Mouse (Mus musculus) myocyte (in vitro differentiated cells): ENCODE measurements around the gene Arhgap35. TPM values are rescaled to one million over a fixed set of nuclear protein-coding genes. Genes with fewer than 3 reads are reported as not detected.
A peak's percentile ranks its signal among the peaks of the same experiment; 100 is the strongest.

Experiments used
- H3K27me3 ChIP-seq: one replicate; pipeline ENCODE4 v1.6.1; 2011; ENCODE audit not compliant: control insufficient read depth, insufficient read depth, insufficient read length
- H3K36me3 ChIP-seq: one replicate; pipeline ENCODE4 v1.6.1; 2011; ENCODE audit not compliant: control insufficient read depth, insufficient read depth
- H3K4me2 ChIP-seq: one replicate; pipeline ENCODE4 v1.6.1; 2011; ENCODE audit warnings: low read depth, control low read depth
- H3K4me3 ChIP-seq: one replicate; pipeline ENCODE4 v1.5.1; 2011; ENCODE audit warnings: mild to moderate bottlenecking, control low read depth, moderate library complexity
- H3K79me2 ChIP-seq: one replicate; pipeline ENCODE4 v1.6.1; 2011; ENCODE audit not compliant: control insufficient read depth, insufficient read depth
- H3ac ChIP-seq: one replicate; pipeline ENCODE4 v1.6.1; 2011; ENCODE audit not compliant: control insufficient read depth, insufficient read length
- CEBPB ChIP-seq: IDR thresholded peaks from 2 replicates; pipeline ENCODE4 v1.6.1; 2011; ENCODE audit warnings: mild to moderate bottlenecking, moderate library complexity; ENCODE audit not compliant: poor library complexity, insufficient read depth, severe bottlenecking
- E2F4 ChIP-seq: IDR thresholded peaks from one replicate; pipeline ENCODE4 v1.6.1; 2011; ENCODE audit warnings: mild to moderate bottlenecking, control low read depth, moderate library complexity; ENCODE audit not compliant: insufficient read depth
- MAX ChIP-seq: IDR thresholded peaks from one replicate; pipeline ENCODE4 v1.6.1; 2011; ENCODE audit warnings: low read depth, mild to moderate bottlenecking, control low read depth
- MYOD1 ChIP-seq, 3 experiments: IDR thresholded peaks; one replicate each; pipeline ENCODE4 v1.6.1; 2011; ENCODE audit warnings: control low read depth in 2 of 3, low read depth in 2 of 3, mild to moderate bottlenecking in 2 of 3, moderate library complexity in 1 of 3; ENCODE audit not compliant: insufficient read length in 2 of 3, control insufficient read depth in 1 of 3
- MYOG ChIP-seq, 3 experiments: IDR thresholded peaks; one replicate each; pipeline ENCODE4 v1.6.1; 2011; ENCODE audit warnings: control low read depth in 2 of 3, low read depth in 2 of 3, mild to moderate bottlenecking in 2 of 3; ENCODE audit not compliant: insufficient read length in 2 of 3, control insufficient read depth in 1 of 3, insufficient read depth in 1 of 3
- POLR2A ChIP-seq: IDR thresholded peaks from one replicate; pipeline ENCODE4 v1.6.1; 2011; ENCODE audit warnings: low read depth, mild to moderate bottlenecking, control low read depth, moderate library complexity; ENCODE audit not compliant: insufficient read length
- POLR2AphosphoS2 ChIP-seq: IDR thresholded peaks from one replicate; pipeline ENCODE4 v1.6.1; 2011; ENCODE audit warnings: low read depth, control low read depth; ENCODE audit not compliant: insufficient read length
- REST ChIP-seq: IDR thresholded peaks from one replicate; pipeline ENCODE4 v1.6.1; 2011; ENCODE audit warnings: mild to moderate bottlenecking, control low read depth, moderate library complexity; ENCODE audit not compliant: insufficient read depth, insufficient read length
- SRF ChIP-seq: IDR thresholded peaks from one replicate; pipeline ENCODE4 v1.6.1; 2011; ENCODE audit warnings: low read depth; ENCODE audit not compliant: control insufficient read depth, insufficient read length
- TCF12 ChIP-seq: IDR thresholded peaks from one replicate; pipeline ENCODE4 v1.6.1; 2011; ENCODE audit warnings: mild to moderate bottlenecking, control low read depth; ENCODE audit not compliant: poor library complexity, insufficient read depth, severe bottlenecking
- TCF3 ChIP-seq: IDR thresholded peaks from one replicate; pipeline ENCODE4 v1.6.1; 2011; ENCODE audit warnings: low read depth, control low read depth; ENCODE audit not compliant: insufficient read length
- USF1 ChIP-seq: IDR thresholded peaks from one replicate; pipeline ENCODE4 v1.6.1; 2011; ENCODE audit warnings: low read depth, mild to moderate bottlenecking, control low read depth, moderate library complexity
- polyA plus RNA-seq: library from polyadenylated mRNA; unstranded; fragments of >200 nt; fragmentation: generic; extraction: Trizol; gene quantifications from one replicate; pipeline ENCODE4 v1.2.1, GENCODE M21; 2012; ENCODE audit warnings: missing spikeins

The Arhgap35 gene
- polyA plus RNA-seq, 1 experiment = 21.7 TPM

DNA sequence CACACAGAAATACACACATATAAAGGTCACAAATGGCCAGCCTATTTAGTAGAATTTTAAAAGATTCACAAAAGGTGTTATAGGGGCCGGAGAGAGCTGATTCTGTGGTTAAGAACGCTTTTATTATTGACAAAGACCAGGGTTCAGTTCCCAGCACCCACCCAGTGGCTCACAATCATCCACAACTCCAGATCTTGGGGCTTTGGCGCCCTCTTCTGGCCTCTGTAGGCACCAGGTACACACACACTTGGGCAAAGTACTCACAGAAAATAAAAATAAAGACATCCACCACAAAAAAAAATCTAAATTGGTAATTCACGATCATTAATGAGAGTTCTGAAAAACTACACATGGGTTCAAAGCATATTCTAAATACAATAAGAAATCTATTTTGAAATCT is 17.1 kb upstream of the Arhgap35 start:
- Histone ChIP-seq H3K79me2 (no peaks in the 10 kb centered on the region), H3K27me3 (no peaks in the 10 kb centered on the region), H3K36me3 (no peaks in the 10 kb centered on the region), H3ac (no peak overlapping the region), H3K4me3 (no peak overlapping the region), H3K4me2 (no peak overlapping the region)
- TF ChIP-seq MYOG (IDR thresholded peaks at IDR 0.05; ENCODE audit: control insufficient read depth in 1 of 3, insufficient read depth in 1 of 3, insufficient read length in 2 of 3, low read depth in 2 of 3) (no peak), MYOD1 (IDR thresholded peaks at IDR 0.05; ENCODE audit: control insufficient read depth in 1 of 3, insufficient read length in 2 of 3, low read depth in 2 of 3) (no peak), MAX (no peak), POLR2AphosphoS2 (no peak), CEBPB (no peak), TCF3 (no peak), E2F4 (no peak), USF1 (no peak), SRF (no peak), REST (no peak), TCF12 (no peak), POLR2A (no peak)

DNA sequence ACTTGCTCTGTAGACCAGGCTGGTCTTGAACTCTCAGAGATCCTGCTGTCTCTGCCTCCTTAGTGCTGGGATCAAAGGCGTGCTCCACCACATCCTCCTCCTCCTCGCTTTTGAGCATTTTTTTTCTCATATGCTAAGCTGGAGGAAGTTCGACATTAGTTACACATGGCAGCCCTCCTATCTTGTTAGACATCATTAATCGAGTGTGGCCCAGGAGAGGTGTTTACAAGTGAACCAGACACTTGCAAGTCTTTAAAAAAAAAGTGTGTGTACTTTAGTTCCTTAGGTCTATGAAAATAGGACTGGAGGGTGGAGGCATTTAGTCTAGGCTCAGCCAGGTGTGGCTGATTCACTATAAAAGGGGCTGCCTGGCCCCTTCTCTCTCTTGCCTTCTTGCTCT is 16.2 kb upstream of the Arhgap35 start:
- Histone ChIP-seq H3K4me3 (no peak overlapping the region), H3ac (no peak overlapping the region), H3K36me3 (no peaks in the 10 kb centered on the region), H3K27me3 (no peaks in the 10 kb centered on the region), H3K4me2 (no peak overlapping the region), H3K79me2 (no peaks in the 10 kb centered on the region)
- TF ChIP-seq CEBPB (no peak), POLR2AphosphoS2 (no peak), E2F4 (no peak), MAX (no peak), POLR2A (no peak), TCF12 (no peak), SRF (no peak), TCF3 (no peak), USF1 (no peak), MYOG (IDR thresholded peaks at IDR 0.05; ENCODE audit: control insufficient read depth in 1 of 3, insufficient read depth in 1 of 3, insufficient read length in 2 of 3, low read depth in 2 of 3) (no peak), REST (no peak), MYOD1 (IDR thresholded peaks at IDR 0.05; ENCODE audit: control insufficient read depth in 1 of 3, insufficient read length in 2 of 3, low read depth in 2 of 3) (no peak)

- H3ac ChIP-seq = no peak overlapping the region
- H3K4me2 ChIP-seq = peak overlapping the region; percentile 36
- H3K79me2 ChIP-seq = no peaks in the 10 kb centered on the region
- no peak overlapping the region for H3K4me3 ChIP-seq
- TF ChIP-seq MYOD1 (IDR thresholded peaks at IDR 0.05; ENCODE audit: control insufficient read depth in 1 of 3, insufficient read length in 2 of 3, low read depth in 2 of 3) (no peak), TCF12 (no peak), MAX (no peak)
- no peaks in the 10 kb centered on the region for H3K27me3 ChIP-seq
- no peaks in the 10 kb centered on the region for H3K36me3 ChIP-seq
Observed at GRCm38 (mm10) chr7:16629598-16630296, 15.0 kb upstream of the Arhgap35 start.

DNA sequence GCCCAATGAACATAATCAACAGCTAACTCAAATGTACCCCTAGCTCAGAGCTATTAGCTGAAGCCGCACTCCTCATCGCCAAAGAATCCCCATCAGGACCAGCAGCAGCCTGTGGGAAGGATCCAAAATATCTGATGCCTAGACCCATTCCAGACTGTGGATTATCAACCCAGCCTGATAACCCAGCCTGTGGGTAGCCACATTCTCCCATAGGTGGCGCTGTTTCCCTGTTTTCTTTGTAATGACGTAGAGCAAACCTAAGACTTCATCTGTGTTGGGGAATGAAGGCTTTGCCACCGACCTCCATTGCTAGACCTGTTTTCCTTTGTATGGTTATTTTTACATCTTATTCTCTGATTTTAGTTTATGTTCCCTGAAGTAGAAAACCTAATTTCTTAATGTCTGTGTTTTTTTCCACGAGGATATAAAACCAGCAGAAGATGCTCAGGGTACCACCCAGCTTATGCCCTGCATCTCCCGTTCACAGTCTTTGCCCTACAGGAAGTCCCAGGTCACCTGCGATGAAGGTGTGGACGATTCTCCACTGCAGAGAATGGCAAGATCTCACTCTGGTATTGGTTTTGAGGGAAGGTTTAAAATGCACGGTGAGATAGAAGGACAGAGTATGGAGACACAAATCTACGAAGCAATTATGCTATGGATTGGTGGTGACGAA is 13.4 kb upstream of the Arhgap35 start:
- H3K27me3 ChIP-seq = no peaks in the 10 kb centered on the region
- no peak overlapping the region for H3K4me2 ChIP-seq
- no peak overlapping the region for H3ac ChIP-seq
- H3K36me3 ChIP-seq = no peaks in the 10 kb centered on the region
- TF ChIP-seq CEBPB (no peak), SRF (no peak), POLR2A (no peak), POLR2AphosphoS2 (no peak), TCF3 (no peak), TCF12 (no peak), MAX (no peak), E2F4 (no peak), MYOG (IDR thresholded peaks at IDR 0.05; ENCODE audit: control insufficient read depth in 1 of 3, insufficient read depth in 1 of 3, insufficient read length in 2 of 3, low read depth in 2 of 3) (no peak), MYOD1 (IDR thresholded peaks at IDR 0.05; ENCODE audit: control insufficient read depth in 1 of 3, insufficient read length in 2 of 3, low read depth in 2 of 3) (no peak)
- no peaks in the 10 kb centered on the region for H3K79me2 ChIP-seq
- no peak overlapping the region for H3K4me3 ChIP-seq

- no peak overlapping the region for H3K4me2 ChIP-seq
- no peaks in the 10 kb centered on the region for H3K36me3 ChIP-seq
- no peaks in the 10 kb centered on the region for H3K79me2 ChIP-seq
- no peak overlapping the region for H3K4me3 ChIP-seq
- H3ac ChIP-seq = no peak overlapping the region
- TF ChIP-seq MAX (no peak), SRF (no peak), MYOD1 (IDR thresholded peaks at IDR 0.05; ENCODE audit: control insufficient read depth in 1 of 3, insufficient read length in 2 of 3, low read depth in 2 of 3) (no peak), MYOG (IDR thresholded peaks at IDR 0.05; ENCODE audit: control insufficient read depth in 1 of 3, insufficient read depth in 1 of 3, insufficient read length in 2 of 3, low read depth in 2 of 3) (no peak), USF1 (no peak), CEBPB (no peak), POLR2AphosphoS2 (no peak), REST (no peak), TCF3 (no peak), POLR2A (no peak), TCF12 (no peak), E2F4 (no peak)
- no peaks in the 10 kb centered on the region for H3K27me3 ChIP-seq
Observed at GRCm38 (mm10) chr7:16623687-16624086, 8.9 kb upstream of the Arhgap35 start.
